Mouse (Mus musculus): ENCODE results near the gene Mdga1.

Gene Mdga1

DNA sequence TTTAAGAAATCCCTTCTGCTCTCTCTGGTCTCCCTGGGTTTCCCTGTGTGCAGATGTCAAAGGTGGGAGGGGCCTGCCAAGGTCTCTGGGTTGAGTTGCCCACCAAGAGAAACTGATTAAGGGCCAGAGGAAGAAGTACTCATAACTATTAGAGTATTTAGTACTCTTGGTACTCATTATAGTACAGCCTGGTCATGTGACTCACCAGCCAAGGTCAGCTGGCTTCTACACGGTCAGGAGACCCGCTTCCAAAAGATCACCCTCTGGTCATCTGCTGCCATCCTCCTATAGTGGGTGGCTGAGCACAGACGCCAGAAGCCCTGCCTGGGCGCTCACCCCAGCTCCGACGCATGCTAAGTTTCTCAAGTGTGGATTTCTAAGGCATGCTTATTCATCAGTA lies 124.9 kb downstream of the Mdga1 start:
- no peak for DNase-seq (ENCODE audit: low read depth, low spot score)

- DNase-seq (ENCODE audit: low read depth, low spot score): no peak
These were observed 126.3 kb downstream of the Mdga1 start for GRCm38 (mm10) chr17:29843419-29844162.

- DNase-seq (ENCODE audit: low read depth, low spot score): peak; percentile 82
These were observed 127.9 kb downstream of the Mdga1 start for GRCm38 (mm10) chr17:29841781-29842690.

DNA sequence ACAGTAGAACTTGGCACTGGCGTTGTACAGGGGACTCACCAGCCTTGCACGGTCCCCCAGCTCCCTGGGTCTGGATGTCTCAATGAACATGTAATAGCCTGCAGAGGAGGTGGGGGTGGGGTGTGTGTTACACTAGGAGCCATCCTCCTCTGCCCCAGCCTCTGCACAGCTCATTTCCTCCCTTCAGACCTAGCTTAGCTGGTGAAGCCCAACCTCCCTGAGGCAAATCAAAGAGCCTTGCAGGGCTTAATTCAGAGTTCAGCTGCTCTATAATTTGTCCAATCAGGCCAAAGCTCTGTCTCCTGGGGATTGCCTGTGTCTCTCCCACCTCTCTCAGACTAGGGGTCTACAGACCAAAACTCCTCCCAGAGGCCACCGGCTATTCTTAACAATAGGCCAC lies 131.9 kb downstream of the Mdga1 start:
- DNase-seq (ENCODE audit: low read depth, low spot score): peak; percentile 29

GRCm38 (mm10) chr17:29837441-29837840 lies 132.4 kb downstream of the Mdga1 start:
- DNase-seq (ENCODE audit: low read depth, low spot score): no peak

GRCm38 (mm10) chr17:29834768-29835167 lies 135.1 kb downstream of the Mdga1 start:
- DNase-seq (ENCODE audit: low read depth, low spot score): no peak

DNA sequence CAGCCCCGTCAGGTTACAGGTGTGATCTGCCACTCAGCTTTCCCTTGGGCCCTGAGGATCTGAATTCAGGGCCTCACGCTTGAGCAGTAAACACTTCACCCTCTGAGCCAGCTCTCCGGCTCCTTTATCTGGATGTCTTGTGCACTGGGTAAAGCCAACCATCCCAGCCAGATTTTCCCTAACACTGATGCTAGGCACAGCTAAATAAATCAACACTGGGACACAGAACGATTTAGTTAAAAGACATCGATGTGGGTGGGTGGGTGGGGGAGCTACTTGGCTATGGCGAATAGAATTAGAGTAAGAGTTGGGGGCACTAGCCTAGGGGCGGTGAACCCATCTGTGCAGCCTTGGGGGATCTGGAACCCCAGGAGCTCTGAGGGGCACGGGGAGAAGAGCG lies 135.6 kb downstream of the Mdga1 start:
- no peak for DNase-seq (ENCODE audit: low read depth, low spot score)

GRCm38 (mm10) chr17:29831696-29832095 lies 138.2 kb downstream of the Mdga1 start:
- DNase-seq (ENCODE audit: low read depth, low spot score): no peak

GRCm38 (mm10) chr17:29829136-29829535 lies 140.8 kb downstream of the Mdga1 start:
- no peak for DNase-seq (ENCODE audit: low read depth, low spot score)

- DNase-seq (ENCODE audit: low read depth, low spot score): no peak
These were observed 142.3 kb downstream of the Mdga1 start for GRCm38 (mm10) chr17:29827602-29828001.

- no peak for DNase-seq (ENCODE audit: low read depth, low spot score)
These were observed 145.3 kb downstream of the Mdga1 start for GRCm38 (mm10) chr17:29824512-29825120.

- DNase-seq (ENCODE audit: low read depth, low spot score): no peak
These were observed 145.7 kb downstream of the Mdga1 start for GRCm38 (mm10) chr17:29824208-29824509.

DNA sequence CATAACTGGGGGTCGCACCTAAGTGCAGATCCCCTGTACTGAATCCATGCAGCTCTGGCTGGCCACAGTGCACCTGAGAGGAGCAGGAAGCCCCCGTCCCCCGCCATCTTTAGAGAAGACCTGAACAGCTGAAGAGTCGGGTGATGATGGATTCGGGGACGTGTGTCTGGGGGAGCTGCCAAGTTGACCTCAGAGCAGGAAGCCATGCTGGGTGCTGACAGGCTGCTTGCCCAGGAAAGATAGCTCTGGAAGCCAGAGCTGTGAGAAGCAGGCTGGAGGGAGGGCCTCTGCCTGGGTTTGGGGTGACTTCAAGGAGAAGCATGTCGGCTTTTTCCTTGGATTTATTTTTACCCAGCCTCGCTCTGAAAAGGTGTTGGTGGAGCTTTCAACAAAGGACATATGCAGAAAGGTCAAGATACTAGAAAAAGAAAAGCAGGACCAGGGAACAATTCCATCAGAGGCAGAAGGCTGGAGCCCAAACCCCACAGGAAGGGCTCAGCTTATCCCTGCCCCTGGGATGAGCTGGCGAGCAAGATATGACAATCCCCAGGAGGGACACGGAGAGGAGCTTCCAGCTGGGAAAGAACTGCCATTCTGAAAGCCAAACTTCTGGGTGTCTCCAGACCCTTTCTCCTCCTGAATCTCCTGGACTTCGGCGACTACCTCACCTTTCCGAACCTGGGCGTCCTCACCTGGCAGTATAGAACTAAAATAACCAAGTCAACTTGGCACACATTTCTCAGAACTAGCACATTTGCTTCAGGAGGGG lies 146.3 kb downstream of the Mdga1 start:
- DNase-seq (ENCODE audit: low read depth, low spot score): no peak

DNA sequence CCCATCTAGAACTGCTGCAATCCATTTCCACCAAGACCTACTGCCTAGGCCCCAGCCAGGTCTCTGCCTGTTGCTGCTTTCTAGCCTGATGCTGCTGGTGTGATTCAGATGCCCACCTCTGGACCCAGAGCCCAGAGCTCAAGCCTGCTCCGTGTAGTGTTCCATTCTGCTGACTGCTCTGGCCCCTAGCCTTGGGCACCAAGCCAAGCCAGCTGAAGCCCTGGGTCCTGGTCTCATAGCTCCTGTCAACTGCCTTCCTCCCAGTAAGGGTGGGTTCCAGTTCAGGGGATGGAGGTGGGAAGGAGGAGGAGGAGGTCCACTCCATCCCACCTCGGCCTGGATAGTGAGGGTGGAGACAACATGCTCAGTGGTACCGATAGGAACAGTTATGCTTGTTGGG lies 150.3 kb downstream of the Mdga1 start:
- DNase-seq (ENCODE audit: low read depth, low spot score): no peak

DNA sequence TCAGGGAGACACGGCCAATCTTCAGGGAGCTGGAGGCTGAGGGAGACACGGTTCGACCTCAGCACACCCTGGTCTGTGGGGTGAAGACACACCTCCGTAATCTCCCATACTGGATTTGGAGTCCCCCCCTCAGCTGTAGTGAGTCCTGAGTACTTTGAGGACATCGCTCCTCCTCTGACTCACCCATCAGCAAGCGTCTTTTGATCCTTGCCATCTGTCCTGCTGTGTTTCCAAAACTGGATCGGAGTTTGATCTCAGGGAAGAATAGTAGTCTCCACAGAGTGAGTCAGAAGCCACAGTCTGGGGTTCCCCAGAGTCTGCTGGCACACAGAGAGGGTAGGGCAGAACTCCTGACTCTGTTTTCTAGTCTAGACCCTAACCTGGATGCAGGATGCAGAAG lies 150.9 kb downstream of the Mdga1 start:
- no peak for DNase-seq (ENCODE audit: low read depth, low spot score)

DNA sequence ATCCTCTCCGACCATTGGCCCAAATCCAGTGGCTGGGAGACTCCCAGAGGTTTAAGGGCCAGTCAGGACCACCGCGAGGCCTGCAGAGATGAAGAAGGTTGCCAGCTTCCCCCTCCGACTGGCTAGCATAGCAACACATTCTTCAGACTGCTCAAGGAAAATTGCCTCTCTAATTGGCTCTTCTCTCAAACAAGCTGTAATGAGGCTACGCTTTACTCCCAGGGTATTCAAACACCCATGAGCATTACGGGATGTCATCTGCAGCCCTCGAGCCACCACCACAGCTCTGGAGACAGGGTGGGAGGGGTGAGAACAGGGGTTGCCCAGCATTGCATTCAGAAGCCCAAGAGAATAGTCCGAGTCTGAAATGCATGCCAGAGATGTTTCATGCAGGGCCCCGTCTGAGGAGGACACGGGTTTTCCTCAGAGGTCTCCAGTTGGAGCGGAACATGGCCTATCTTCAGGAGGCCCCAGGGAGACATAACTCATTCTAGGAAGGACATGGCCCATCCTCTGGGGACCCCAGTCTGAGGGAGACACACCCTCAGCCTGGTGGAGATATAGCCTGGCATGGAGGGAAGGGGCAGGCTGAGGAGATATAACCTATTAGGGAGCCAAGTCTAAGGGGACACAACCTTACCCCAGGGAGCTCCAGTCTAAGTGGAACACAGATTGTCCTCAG lies 151.5 kb downstream of the Mdga1 start:
- no peak for DNase-seq (ENCODE audit: low read depth, low spot score)

- DNase-seq (ENCODE audit: low read depth, low spot score): no peak
These were observed 155.1 kb downstream of the Mdga1 start for GRCm38 (mm10) chr17:29814758-29815157.

DNA sequence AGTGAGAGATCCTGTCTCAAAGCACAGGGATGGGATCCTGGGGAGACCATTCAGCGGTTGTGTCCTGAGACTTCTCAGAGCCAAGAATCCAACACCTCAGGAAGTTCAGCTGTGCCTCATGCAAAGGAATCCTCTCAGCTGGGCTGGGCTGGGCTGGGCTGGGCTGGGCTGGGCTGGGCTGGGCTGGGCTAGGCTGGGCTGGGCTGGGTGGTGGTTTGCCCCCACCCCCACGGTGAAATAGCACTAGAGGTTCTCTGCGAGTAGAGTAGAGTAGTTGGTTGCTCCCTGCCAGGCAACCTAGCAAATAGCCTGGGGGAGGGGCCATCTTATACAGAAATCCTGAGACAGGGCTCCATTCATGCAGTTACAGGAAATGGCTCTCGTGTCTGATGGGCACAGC lies 156.6 kb downstream of the Mdga1 start:
- no peak for DNase-seq (ENCODE audit: low read depth, low spot score)

DNA sequence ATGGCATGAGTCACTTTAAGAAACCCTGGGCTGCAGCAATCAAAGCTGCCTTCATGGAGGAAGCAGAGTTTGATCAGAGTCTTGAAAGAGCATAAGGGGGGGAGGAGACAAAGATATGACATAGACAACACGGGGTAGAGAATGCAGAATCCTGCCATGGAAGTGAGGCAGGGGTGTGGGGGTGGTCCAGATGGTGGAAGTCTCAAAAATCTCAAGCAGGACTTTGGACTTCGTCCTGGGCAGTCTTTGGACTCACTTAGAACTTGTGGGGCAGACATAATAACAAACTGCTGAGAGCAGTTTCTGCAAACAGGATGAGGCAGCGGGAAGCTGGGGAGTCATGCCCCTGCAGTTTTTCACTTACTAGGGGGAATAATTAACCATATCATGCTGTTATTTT lies 166.3 kb downstream of the Mdga1 start:
- DNase-seq (ENCODE audit: low read depth, low spot score): no peak

- DNase-seq (ENCODE audit: low read depth, low spot score): peak; percentile 78
These were observed 168.5 kb downstream of the Mdga1 start for GRCm38 (mm10) chr17:29801358-29801757.

- no peak for DNase-seq (ENCODE audit: low read depth, low spot score)
These were observed 169.8 kb downstream of the Mdga1 start for GRCm38 (mm10) chr17:29800096-29800455.
